Mouse (Mus musculus): ENCODE data around the gene Gm7682.
"Not testable (repeated sequence)": the region's sequence is repeated elsewhere in the genome, so short reads cannot be mapped to it uniquely, and the experiment has no call there.

Gm7682 gene

GRCm38 (mm10) chr5:94445484-94445883 lies at the start of gene Gm7682:
Gm7682 (plus strand) TSS chr5:94445784.
- not testable (repeated sequence) for DNase-seq (ENCODE audit: low spot score)
